Mouse (Mus musculus) kidney, embryonic 15.5 days (tissue): ENCODE measurements around the gene Tatdn3. TPM values are rescaled to one million over a fixed set of nuclear protein-coding genes. Genes with fewer than 3 reads are reported as not detected.

Experiments used
- ATAC-seq: fragments of 200-750 bp; cut with Nextera tagmentation; replicated peaks from 2 replicates; pipeline ENCODE4 v1.8.0; 2017; ENCODE audit warnings: moderate TSS enrichment; ENCODE audit not compliant: low FRiP score
- H3K27ac ChIP-seq: fragments of 300-500 bp; sonication (generic); 2 replicates; pipeline ENCODE4 v1.5.1; 2015; ENCODE audit warnings: mild to moderate bottlenecking, inconsistent platforms
- H3K27me3 ChIP-seq: fragments of 300-500 bp; sonication (generic); 2 replicates; pipeline ENCODE4 v1.6.1; 2015; ENCODE audit warnings: inconsistent platforms
- H3K36me3 ChIP-seq: fragments of 300-500 bp; sonication (generic); 2 replicates; pipeline ENCODE4 v1.6.1; 2015; ENCODE audit warnings: inconsistent platforms
- H3K4me1 ChIP-seq: fragments of 300-500 bp; sonication (generic); 2 replicates; pipeline ENCODE4 v1.6.1; 2015; ENCODE audit warnings: inconsistent platforms
- H3K4me2 ChIP-seq: fragments of 300-500 bp; sonication (generic); 2 replicates; pipeline ENCODE4 v1.6.1; 2015; ENCODE audit warnings: moderate library complexity, mild to moderate bottlenecking, inconsistent platforms
- H3K4me3 ChIP-seq: fragments of 300-500 bp; sonication (generic); replicated peaks from 2 replicates; pipeline ENCODE4 v1.5.1; 2015; ENCODE audit warnings: mild to moderate bottlenecking, inconsistent platforms
- H3K9ac ChIP-seq: fragments of 300-500 bp; sonication (generic); 2 replicates; pipeline ENCODE4 v1.6.1; 2015; ENCODE audit warnings: mild to moderate bottlenecking, inconsistent platforms
- H3K9me3 ChIP-seq: fragments of 300-500 bp; sonication (generic); replicated peaks from 2 replicates; pipeline ENCODE4 v1.6.1; 2016; ENCODE audit warnings: inconsistent platforms
- WGBS: fragments of 180-500 bp; shearing (Covaris S2); methylation state at CpG from one replicate; pipeline ENCODE4 v1.1.7; 2015; ENCODE audit warnings: mixed read lengths; 5-methylcytosine and 5-hydroxymethylcytosine counted together
- polyA plus RNA-seq: library from polyadenylated mRNA; unstranded; fragments of >200 nt; fragmentation: Nextera tagmentation; extraction: Ambion mirVana; gene quantifications from 2 replicates; pipeline ENCODE4 v1.2.1, GENCODE M21; 2015

The Tatdn3 gene
- polyA plus RNA-seq, 1 experiment from 2014 or later, result 12.8 TPM

- no peak overlapping the region for H3K27ac ChIP-seq
- ATAC-seq, result no peak
- H3K36me3 ChIP-seq, result no peaks in the 10 kb centered on the region
- H3K9ac ChIP-seq, result no peak overlapping the region
- H3K4me2 ChIP-seq, result no peak overlapping the region
- H3K4me3 ChIP-seq, result no peak overlapping the region
- peaks cover 38% of the 10 kb centered on the region for H3K4me1 ChIP-seq
- 0 out of 2 replicates have a peak, but pooled peaks cover 10% of the 10 kb centered on the region for H3K27me3 ChIP-seq
- no peaks in the 10 kb centered on the region for H3K9me3 ChIP-seq
- WGBS, result 75% methylated on average over 9 of the region's 9 CpGs
Measured at GRCm38 (mm10) chr1:191095019-191095418, 32.3 kb upstream of the Tatdn3 start.

- Histone ChIP-seq H3K9me3 (no peaks in the 10 kb centered on the region), H3K36me3 (no peaks in the 10 kb centered on the region), H3K27ac (no peak overlapping the region), H3K9ac (no peak overlapping the region), H3K4me1 (peaks cover 26% of the 10 kb centered on the region), H3K4me3 (no peak overlapping the region), H3K4me2 (no peak overlapping the region), H3K27me3 (no peaks in the 10 kb centered on the region)
- ATAC-seq, result no peak
- 58% methylated on average over 5 of the region's 5 CpGs for WGBS
Measured at GRCm38 (mm10) chr1:191093578-191093977, 30.8 kb upstream of the Tatdn3 start.

DNA sequence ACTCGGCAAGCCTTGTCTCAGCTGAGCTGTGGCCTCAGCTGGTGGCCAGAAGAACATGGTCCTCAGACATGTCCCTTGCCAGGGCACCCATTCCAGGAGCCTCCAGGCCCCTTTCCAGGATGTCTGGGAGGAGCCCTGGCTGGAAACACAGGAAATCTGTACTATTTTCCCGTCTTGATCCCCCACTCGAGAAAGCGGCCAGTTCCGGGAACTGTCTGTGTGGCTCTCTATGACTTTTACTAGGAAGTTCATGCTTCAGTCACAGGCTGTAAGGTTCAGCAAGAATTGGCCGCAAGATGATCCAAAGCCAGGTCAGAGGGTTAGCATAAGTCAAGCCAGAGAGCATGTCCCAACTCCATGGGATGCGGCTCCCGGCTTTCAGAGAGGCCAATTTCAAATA is 29.3 kb upstream of the Tatdn3 start:
- no peaks in the 10 kb centered on the region for H3K9me3 ChIP-seq
- ATAC-seq, result no peak
- WGBS, result 58% methylated on average over 8 of the region's 8 CpGs
- no peaks in the 10 kb centered on the region for H3K27me3 ChIP-seq
- no peak overlapping the region for H3K4me2 ChIP-seq
- peaks cover 15% of the 10 kb centered on the region for H3K4me1 ChIP-seq
- H3K36me3 ChIP-seq, result no peaks in the 10 kb centered on the region
- H3K27ac ChIP-seq, result no peak overlapping the region
- no peak overlapping the region for H3K9ac ChIP-seq
- H3K4me3 ChIP-seq, result no peak overlapping the region

DNA sequence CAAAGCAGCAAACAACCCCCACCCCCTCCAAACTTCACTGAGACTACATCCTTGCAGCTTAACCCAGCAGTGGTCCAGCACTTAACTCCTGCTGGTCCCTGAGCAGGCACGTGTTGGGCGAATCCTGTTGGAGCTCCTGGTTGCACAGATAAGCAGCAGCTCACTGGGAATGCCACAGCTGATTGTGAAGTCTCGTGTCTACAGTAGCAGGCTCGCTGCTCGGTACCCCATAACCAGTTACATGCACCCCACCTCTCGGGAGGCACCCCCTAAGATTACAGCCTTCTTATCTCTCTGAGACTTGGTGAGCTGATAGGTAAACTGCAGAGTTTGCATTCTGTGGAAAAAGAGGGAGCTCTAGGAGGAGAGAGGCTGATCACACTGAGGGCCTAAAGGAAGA is 26.6 kb upstream of the Tatdn3 start:
- Histone ChIP-seq H3K27me3 (no peaks in the 10 kb centered on the region), H3K36me3 (peaks cover 10% of the 10 kb centered on the region), H3K4me3 (no peak overlapping the region), H3K9me3 (no peaks in the 10 kb centered on the region), H3K9ac (no peak overlapping the region), H3K4me1 (peaks cover 13% of the 10 kb centered on the region), H3K4me2 (no peak overlapping the region), H3K27ac (no peak overlapping the region)
- 80% methylated on average over 6 of the region's 6 CpGs for WGBS
- ATAC-seq, result no peak

GRCm38 (mm10) chr1:191087955-191088354 is 25.2 kb upstream of the Tatdn3 start:
- no peak for ATAC-seq
- Histone ChIP-seq H3K27me3 (no peaks in the 10 kb centered on the region), H3K27ac (no peak overlapping the region), H3K4me2 (no peak overlapping the region), H3K4me3 (no peak overlapping the region), H3K9me3 (no peaks in the 10 kb centered on the region), H3K9ac (no peak overlapping the region), H3K4me1 (peaks cover 13% of the 10 kb centered on the region), H3K36me3 (peaks cover 24% of the 10 kb centered on the region)
- 81% methylated on average over 5 of the region's 5 CpGs for WGBS

- no peak for ATAC-seq
- Histone ChIP-seq H3K4me3 (no peak overlapping the region), H3K4me1 (peaks cover 7% of the 10 kb centered on the region; the same call in 1 of the 2 replicates), H3K36me3 (peaks cover 33% of the 10 kb centered on the region), H3K27ac (no peak overlapping the region), H3K9me3 (no peaks in the 10 kb centered on the region), H3K27me3 (no peaks in the 10 kb centered on the region), H3K9ac (no peak overlapping the region), H3K4me2 (no peak overlapping the region)
- 80% methylated on average over 8 of the region's 8 CpGs for WGBS
Measured at GRCm38 (mm10) chr1:191086960-191087359, 24.2 kb upstream of the Tatdn3 start.

DNA sequence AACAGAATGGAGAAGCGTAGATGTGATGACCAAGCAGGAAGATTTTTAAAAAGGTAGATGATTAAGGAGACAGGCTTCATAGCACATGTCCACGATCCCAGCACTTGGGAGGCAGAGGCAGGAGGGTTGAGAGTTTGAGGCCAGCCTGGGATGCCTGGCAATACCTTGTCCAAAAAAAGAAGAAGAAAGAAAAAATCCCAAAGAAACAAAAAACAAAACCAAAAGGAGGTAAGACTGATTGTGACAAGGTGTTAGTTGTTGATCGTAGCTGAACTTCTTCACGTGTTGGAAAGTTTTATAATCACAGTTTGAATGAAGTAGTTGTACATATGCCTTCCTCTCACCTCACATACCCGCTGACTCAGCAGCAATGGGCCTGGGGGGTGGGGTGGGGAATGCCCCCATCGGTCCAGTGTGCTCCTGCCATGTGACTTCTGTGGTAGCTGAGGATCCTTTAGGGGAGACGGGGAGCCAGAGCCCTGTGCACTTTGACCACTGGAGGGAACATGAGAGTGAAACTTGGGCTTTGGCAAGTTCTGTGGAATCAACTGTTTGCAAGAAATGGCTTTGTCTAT is 23.7 kb upstream of the Tatdn3 start:
- Histone ChIP-seq H3K27me3 (no peaks in the 10 kb centered on the region), H3K4me3 (no peak overlapping the region), H3K4me1 (0 out of 2 replicates have a peak, but pooled peaks cover 4% of the 10 kb centered on the region), H3K9me3 (no peaks in the 10 kb centered on the region), H3K9ac (no peak overlapping the region), H3K27ac (no peak overlapping the region), H3K4me2 (no peak overlapping the region), H3K36me3 (peaks cover 38% of the 10 kb centered on the region)
- no peak for ATAC-seq
- 89% methylated on average over 7 of the region's 7 CpGs for WGBS

GRCm38 (mm10) chr1:191085597-191085996 is 22.9 kb upstream of the Tatdn3 start:
- 0 out of 2 replicates have a peak, but pooled peaks cover 4% of the 10 kb centered on the region for H3K4me1 ChIP-seq
- no peak overlapping the region for H3K9ac ChIP-seq
- no peak overlapping the region for H3K4me2 ChIP-seq
- H3K27me3 ChIP-seq, result no peaks in the 10 kb centered on the region
- ATAC-seq, result no peak
- no peak overlapping the region for H3K4me3 ChIP-seq
- H3K27ac ChIP-seq, result no peak overlapping the region
- no peaks in the 10 kb centered on the region for H3K9me3 ChIP-seq
- H3K36me3 ChIP-seq, result peaks cover 45% of the 10 kb centered on the region
- 65% methylated on average over 12 of the region's 12 CpGs for WGBS

GRCm38 (mm10) chr1:191084951-191085559 is 22.3 kb upstream of the Tatdn3 start:
- ATAC-seq, result no peak
- Histone ChIP-seq H3K4me3 (no peak overlapping the region), H3K27me3 (no peaks in the 10 kb centered on the region), H3K36me3 (peaks cover 51% of the 10 kb centered on the region), H3K4me1 (0 out of 2 replicates have a peak, but pooled peaks cover 4% of the 10 kb centered on the region), H3K9me3 (no peaks in the 10 kb centered on the region), H3K9ac (no peak overlapping the region), H3K4me2 (no peak overlapping the region), H3K27ac (no peak overlapping the region)
- 74% methylated on average over 5 of the region's 5 CpGs for WGBS

GRCm38 (mm10) chr1:191083230-191083629 is 20.5 kb upstream of the Tatdn3 start:
- Histone ChIP-seq H3K4me2 (no peak overlapping the region), H3K27ac (no peak overlapping the region), H3K4me1 (0 out of 2 replicates have a peak, but pooled peaks cover 4% of the 10 kb centered on the region), H3K9me3 (no peaks in the 10 kb centered on the region), H3K36me3 (peaks cover 67% of the 10 kb centered on the region), H3K4me3 (no peak overlapping the region), H3K27me3 (no peaks in the 10 kb centered on the region), H3K9ac (no peak overlapping the region)
- 83% methylated on average over 8 of the region's 8 CpGs for WGBS
- ATAC-seq, result 0 out of 2 replicates have a peak, but pooled peaks have one; percentile 5

GRCm38 (mm10) chr1:191075199-191075883 is 12.6 kb upstream of the Tatdn3 start:
- no peak; the same call in 1 of the 2 replicates for ATAC-seq
- Histone ChIP-seq H3K27me3 (no peaks in the 10 kb centered on the region), H3K9ac (0 out of 2 replicates have a peak overlapping the region, but pooled peaks have one; percentile 12), H3K4me2 (no peak overlapping the region), H3K4me1 (peaks cover 17% of the 10 kb centered on the region), H3K27ac (no peak overlapping the region; the same call in 1 of the 2 replicates), H3K4me3 (no peak overlapping the region), H3K9me3 (no peaks in the 10 kb centered on the region), H3K36me3 (peaks cover 93% of the 10 kb centered on the region)
- WGBS, result 59% methylated on average over 10 of the region's 10 CpGs

- Histone ChIP-seq H3K4me1 (peaks cover 17% of the 10 kb centered on the region), H3K9ac (no peak overlapping the region), H3K4me2 (no peak overlapping the region), H3K9me3 (no peaks in the 10 kb centered on the region), H3K4me3 (no peak overlapping the region), H3K36me3 (peaks cover 95% of the 10 kb centered on the region), H3K27ac (peak overlapping the region; percentile 62; the same call in 1 of the 2 replicates), H3K27me3 (no peaks in the 10 kb centered on the region)
- ATAC-seq, result no peak
- WGBS, result 60% methylated on average over 4 of the region's 4 CpGs
Measured at GRCm38 (mm10) chr1:191073486-191073885, 10.8 kb upstream of the Tatdn3 start.
